Mouse (Mus musculus): ENCODE measurements around the gene Slc9a8.

The Slc9a8 gene

DNA sequence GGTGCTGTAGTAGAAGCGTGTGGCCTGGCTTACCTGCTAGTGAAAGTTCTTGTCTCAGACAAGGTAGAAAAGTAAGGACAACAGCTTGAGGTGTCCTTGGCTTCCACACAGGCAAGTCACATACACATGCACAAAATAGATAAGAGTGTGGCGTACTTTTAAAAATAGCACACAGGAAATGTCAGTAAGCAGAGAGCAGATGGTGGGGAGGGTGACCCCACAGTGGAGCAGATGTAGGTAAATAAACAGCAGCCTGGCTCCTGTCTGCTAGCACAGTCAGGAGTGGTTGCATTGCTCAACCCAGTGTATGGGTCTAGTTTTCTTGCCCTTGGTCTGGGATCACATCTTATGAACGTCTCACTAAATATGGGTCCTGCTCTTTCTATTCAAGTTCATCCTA lies 89.0 kb downstream of the Slc9a8 start:
- no peak for DNase-seq (ENCODE audit: low spot score)

DNA sequence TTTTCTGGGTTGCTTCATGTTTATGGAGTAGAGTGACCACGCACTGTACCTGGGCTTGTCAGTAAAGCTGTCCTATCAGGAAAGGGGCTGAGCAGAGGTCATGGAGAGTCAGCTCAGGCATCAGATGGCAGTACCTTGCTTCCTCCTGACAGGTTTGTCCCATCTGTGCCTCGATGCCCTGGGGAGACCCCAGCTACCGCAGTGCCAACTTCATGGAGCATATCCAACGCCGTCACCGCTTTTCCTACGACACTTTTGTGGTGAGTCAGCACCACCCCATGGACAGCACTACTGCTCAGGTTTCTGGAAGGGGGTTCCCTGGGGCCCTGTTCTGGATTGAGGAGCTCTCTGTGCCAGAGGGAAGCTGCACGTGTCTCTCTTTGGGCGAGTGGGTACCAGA lies 90.9 kb downstream of the Slc9a8 start:
- DNase-seq (ENCODE audit: low spot score), result no peak

DNA sequence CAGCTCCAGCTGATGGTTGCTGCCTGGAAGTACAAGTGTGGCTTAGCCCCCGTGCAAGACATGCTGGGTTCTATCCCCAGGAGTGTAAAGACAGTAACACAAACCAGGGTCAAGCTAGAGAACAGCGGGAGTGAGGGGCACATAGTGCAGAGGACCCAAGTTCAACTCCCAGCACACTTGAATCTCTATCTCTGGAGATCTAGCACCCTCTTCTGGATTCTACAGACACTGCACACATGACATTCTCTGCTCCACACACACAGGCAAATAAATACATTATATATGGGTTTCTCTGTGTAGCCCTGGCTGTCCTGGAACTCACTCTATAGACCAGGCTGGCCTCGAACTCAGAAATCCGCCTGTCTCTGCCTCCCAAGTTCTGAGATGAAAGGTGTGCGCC lies 91.5 kb downstream of the Slc9a8 start:
- DNase-seq (ENCODE audit: low spot score), result no peak

- no peak for DNase-seq (ENCODE audit: low spot score)
These were observed 93.1 kb downstream of the Slc9a8 start for GRCm38 (mm10) chr2:167514641-167515040.

- no peak for DNase-seq (ENCODE audit: low spot score)
These were observed 94.2 kb downstream of the Slc9a8 start for GRCm38 (mm10) chr2:167515688-167516087.

DNA sequence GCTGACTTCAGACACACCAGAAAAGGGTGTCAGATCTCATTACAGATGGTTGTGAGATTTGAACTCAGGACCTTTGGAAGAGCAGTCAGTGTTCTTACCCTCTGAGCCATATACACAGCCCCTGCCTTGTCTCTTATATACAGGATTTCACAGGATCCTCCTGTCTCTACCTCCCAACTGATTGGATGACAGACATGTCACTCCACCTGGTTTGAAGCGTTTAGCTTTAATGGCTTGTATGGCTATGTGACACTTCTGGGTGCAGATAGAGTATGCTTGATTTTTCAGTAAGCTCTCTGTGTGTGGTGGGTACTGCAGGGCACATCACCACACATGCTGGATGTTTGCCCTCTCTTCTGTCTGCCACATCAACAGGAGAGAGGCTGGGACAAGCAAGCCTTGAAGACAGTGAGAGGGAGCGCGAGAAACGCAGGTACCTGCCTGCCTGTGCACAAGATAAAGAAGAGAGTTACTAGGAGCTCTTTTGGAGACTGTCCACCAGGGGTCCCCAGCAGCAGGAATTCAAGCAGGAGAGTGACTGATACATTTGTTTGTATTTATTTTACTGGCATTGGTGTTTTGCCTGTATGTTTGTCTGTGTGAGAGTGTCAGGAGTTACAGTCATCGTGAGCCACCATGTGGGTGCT lies 98.2 kb downstream of the Slc9a8 start:
- no peak for DNase-seq (ENCODE audit: low spot score)

All from urinary bladder, postnatal 14 days (tissue).